Mouse (Mus musculus) midbrain, embryonic 14.5 days (tissue): ENCODE results near the gene G0s2. TPM values are rescaled to one million over a fixed set of nuclear protein-coding genes. Genes with fewer than 3 reads are reported as not detected.

Experiments
- ATAC-seq: fragments of 200-750 bp; cut with Nextera tagmentation; 2 replicates; pipeline ENCODE4 v1.8.0; 2017; ENCODE audit warnings: moderate number of reproducible peaks, moderate library complexity; ENCODE audit not compliant: low FRiP score, low TSS enrichment
- DNase-seq: peaks from one replicate; pipeline ENCODE4 v3.0.0-alpha.2; 2015
- H3K27ac ChIP-seq: fragments of 300-500 bp; sonication (generic); replicated peaks from 2 replicates; pipeline ENCODE4 v1.5.1; 2014; ENCODE audit warnings: mild to moderate bottlenecking, low read depth, low read length, moderate library complexity
- H3K27me3 ChIP-seq: fragments of 300-500 bp; sonication (generic); 2 replicates; pipeline ENCODE4 v1.6.1; 2014; ENCODE audit warnings: low read length, control low read depth, mixed read lengths; ENCODE audit not compliant: control insufficient read depth, insufficient read depth
- H3K36me3 ChIP-seq: fragments of 300-500 bp; sonication (generic); 2 replicates; pipeline ENCODE4 v1.6.1; 2014; ENCODE audit warnings: low read length, control low read depth; ENCODE audit not compliant: control insufficient read depth, insufficient read depth
- H3K4me1 ChIP-seq: fragments of 300-500 bp; sonication (generic); 2 replicates; pipeline ENCODE4 v1.6.1; 2014; ENCODE audit warnings: mild to moderate bottlenecking, antibody characterized with exemption, low read length, control low read depth; ENCODE audit not compliant: control insufficient read depth, insufficient read depth
- H3K4me2 ChIP-seq: fragments of 300-500 bp; sonication (generic); 2 replicates; pipeline ENCODE4 v1.6.1; 2014; ENCODE audit warnings: mild to moderate bottlenecking, low read length, moderate library complexity
- H3K4me3 ChIP-seq: fragments of 300-500 bp; sonication (generic); replicated peaks from 2 replicates; pipeline ENCODE4 v1.5.1; 2014; ENCODE audit warnings: low read depth, low read length
- H3K9ac ChIP-seq: fragments of 300-500 bp; sonication (generic); replicated peaks from 2 replicates; pipeline ENCODE4 v1.6.1; 2014; ENCODE audit warnings: mild to moderate bottlenecking, low read length, moderate library complexity
- H3K9me3 ChIP-seq: fragments of 300-500 bp; sonication (generic); 2 replicates; pipeline ENCODE4 v1.6.1; 2016; ENCODE audit warnings: low read length, control low read depth, mixed read lengths; ENCODE audit not compliant: control insufficient read depth
- WGBS: fragments of 180-500 bp; shearing (Covaris S2); extraction: QIAGEN DNeasy Blood & Tissue Kit; methylation state at CpG from one replicate; pipeline ENCODE4 v1.1.7; 2014; 5-methylcytosine and 5-hydroxymethylcytosine counted together
- polyA plus RNA-seq: library from polyadenylated mRNA; unstranded; fragments of >200 nt; fragmentation: Nextera tagmentation; extraction: Ambion mirVana; gene quantifications from 2 replicates; pipeline ENCODE4 v1.2.1, GENCODE M21; 2014

G0s2 gene
- polyA plus RNA-seq, 1 experiment from 2014 or later = 7.4 TPM

DNA sequence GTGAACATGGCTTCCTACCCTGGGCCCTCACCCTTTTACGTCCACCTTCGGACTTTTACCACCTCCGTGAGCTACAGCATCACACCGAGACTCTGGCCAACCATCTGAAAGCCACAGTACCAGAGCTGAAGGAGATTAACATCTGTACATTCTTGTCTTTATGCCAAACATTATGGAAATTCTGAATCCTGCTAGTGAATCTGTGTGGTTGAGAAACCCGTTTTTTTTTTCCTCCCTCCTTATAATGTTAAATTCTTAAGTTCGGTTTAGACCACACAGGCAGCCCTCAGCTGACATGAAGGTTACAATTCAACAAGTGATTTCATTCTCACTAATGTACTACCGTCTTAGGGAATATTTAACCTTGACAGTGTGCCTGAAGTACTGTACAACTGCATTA is 38.1 kb downstream of the G0s2 start:
- DNase-seq (no peak), ATAC-seq (no peak)
- Histone ChIP-seq H3K27me3 (no peaks in the 10 kb centered on the region), H3K9me3 (no peaks in the 10 kb centered on the region), H3K27ac (no peak overlapping the region), H3K36me3 (no peaks in the 10 kb centered on the region), H3K4me1 (no peaks in the 10 kb centered on the region), H3K9ac (no peak overlapping the region), H3K4me2 (no peak overlapping the region), H3K4me3 (no peak overlapping the region)
- 92% methylated on average over 7 of the region's 7 CpGs for WGBS

DNA sequence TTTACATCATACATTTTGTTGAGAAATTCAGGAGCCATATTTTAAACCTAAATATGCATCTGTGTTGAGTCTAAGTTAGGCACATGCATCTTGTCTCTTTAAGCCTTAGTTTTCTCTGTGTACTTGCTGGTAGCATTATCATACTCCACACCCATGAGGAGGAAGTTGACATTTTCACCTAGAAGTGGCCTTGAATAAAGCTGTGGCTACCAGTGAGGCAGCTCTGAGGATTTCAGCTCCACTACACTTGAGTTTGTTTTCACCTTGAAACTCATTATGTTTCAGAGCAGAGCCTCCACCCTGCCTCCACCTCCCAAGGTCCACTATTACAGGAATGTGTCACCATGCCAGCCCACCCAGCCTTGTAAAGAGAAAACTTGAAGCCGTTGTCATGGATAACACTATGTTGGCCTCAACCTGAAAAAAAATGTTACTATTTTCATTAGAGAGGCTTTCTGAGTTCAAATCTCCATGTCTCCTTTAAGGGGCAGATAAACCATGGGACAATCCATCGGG is 38.8 kb downstream of the G0s2 start:
- DNase-seq (no peak), ATAC-seq (no peak)
- H3K4me3 ChIP-seq = no peak overlapping the region
- H3K36me3 ChIP-seq = no peaks in the 10 kb centered on the region
- 92% methylated on average over 2 of the region's 2 CpGs for WGBS
- H3K4me1 ChIP-seq = no peaks in the 10 kb centered on the region
- H3K27ac ChIP-seq = no peak overlapping the region
- no peaks in the 10 kb centered on the region for H3K27me3 ChIP-seq
- no peaks in the 10 kb centered on the region for H3K9me3 ChIP-seq
- no peak overlapping the region for H3K4me2 ChIP-seq
- no peak overlapping the region for H3K9ac ChIP-seq

DNA sequence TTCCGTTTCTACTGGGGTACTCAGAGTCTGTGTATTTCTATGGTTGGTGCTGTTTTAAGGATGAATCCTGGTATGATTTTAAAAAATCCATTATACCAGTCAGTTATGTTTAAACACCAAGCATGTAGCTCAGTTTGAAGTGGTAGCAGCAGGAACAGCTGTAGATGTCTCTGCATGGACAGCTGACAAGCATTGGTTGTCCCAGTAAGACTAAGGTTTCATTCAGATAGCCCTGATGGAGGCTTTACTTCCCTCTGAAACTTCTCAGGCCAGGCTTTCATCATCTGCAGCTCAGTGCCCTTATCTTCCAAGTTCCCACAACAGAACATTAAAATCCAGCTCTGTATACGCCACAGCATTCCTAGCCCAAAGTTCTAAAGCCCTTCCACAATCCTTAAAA is 40.3 kb downstream of the G0s2 start:
- ATAC-seq (no peak), DNase-seq (no peak)
- no peak overlapping the region for H3K4me3 ChIP-seq
- no peak overlapping the region for H3K27ac ChIP-seq
- no peak overlapping the region for H3K9ac ChIP-seq
- no peak overlapping the region for H3K4me2 ChIP-seq
- H3K27me3 ChIP-seq = no peaks in the 10 kb centered on the region
- no peaks in the 10 kb centered on the region for H3K9me3 ChIP-seq
- no peaks in the 10 kb centered on the region for H3K4me1 ChIP-seq
- WGBS = 89% methylated on average over 2 of the region's 2 CpGs
- H3K36me3 ChIP-seq = no peaks in the 10 kb centered on the region

DNA sequence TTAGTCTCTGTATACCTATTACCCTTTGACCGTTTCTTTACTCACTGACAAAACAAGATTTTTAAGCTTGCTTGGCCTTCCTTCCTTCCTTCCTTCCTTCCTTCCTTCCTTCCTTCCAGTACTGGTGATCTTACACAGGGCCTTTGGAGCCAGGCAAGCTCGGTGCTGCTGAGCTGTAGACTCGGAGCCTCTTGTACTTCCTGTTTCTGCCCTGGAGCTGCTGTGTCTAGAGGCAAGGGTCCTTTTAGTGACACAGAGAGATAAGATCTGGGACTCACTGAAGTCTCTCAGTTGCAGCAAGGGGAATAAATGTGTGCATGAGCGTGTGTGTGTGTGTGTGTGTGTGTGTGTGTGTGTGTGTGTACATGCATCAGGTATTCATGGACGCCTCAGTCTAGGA is 42.1 kb downstream of the G0s2 start:
- Histone ChIP-seq H3K9ac (no peak overlapping the region), H3K27ac (no peak overlapping the region), H3K9me3 (no peaks in the 10 kb centered on the region), H3K36me3 (no peaks in the 10 kb centered on the region), H3K27me3 (no peaks in the 10 kb centered on the region), H3K4me2 (no peak overlapping the region), H3K4me3 (no peak overlapping the region), H3K4me1 (no peaks in the 10 kb centered on the region)
- WGBS = 76% methylated on average over 5 of the region's 5 CpGs
- DNase-seq (no peak), ATAC-seq (no peak)

DNA sequence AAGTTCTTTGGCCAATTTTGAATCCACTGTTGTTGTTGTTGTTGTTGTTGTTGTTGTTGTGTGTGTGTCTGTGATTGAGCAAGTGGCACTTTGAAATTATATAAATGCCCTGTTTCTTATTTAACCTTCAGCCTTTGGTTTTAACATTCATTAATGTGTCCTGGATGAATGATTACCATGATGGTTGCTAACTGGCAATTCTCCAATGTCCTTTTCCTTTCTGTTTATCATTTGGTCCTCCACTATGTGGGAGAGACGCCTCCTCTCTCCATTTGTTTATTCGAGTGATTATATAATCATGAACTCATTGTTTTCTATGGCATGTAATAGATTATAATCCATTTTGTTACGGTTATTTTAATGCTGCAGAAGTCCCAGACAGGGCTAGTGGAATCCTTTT is 42.5 kb downstream of the G0s2 start:
- DNase-seq (no peak), ATAC-seq (no peak)
- Histone ChIP-seq H3K4me3 (no peak overlapping the region), H3K9me3 (no peaks in the 10 kb centered on the region), H3K4me1 (no peaks in the 10 kb centered on the region), H3K27ac (no peak overlapping the region), H3K9ac (no peak overlapping the region), H3K36me3 (no peaks in the 10 kb centered on the region), H3K27me3 (no peaks in the 10 kb centered on the region), H3K4me2 (no peak overlapping the region)
- 82% methylated on average over 3 of the region's 3 CpGs for WGBS

DNA sequence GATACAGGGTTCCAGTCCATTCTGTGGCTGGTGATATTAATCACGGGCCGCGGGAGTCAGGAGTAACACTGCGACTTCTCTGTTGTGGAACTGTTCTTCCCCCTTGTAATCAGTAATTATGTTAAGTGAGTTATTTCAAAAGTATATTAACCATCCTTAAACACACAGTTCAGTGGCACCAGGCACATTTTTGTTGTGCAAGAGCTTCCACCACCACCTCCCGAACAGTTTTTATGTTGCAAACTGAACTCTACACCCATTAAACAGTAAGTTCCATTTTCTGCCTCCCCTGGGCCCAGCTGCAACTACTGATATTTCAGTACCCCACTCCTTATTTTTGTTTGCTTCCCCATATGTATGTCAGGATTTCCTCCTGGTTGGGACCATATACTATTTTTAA is 43.4 kb downstream of the G0s2 start:
- no peaks in the 10 kb centered on the region for H3K36me3 ChIP-seq
- H3K9me3 ChIP-seq = no peaks in the 10 kb centered on the region
- 93% methylated on average over 5 of the region's 5 CpGs for WGBS
- no peak for ATAC-seq
- no peak overlapping the region for H3K4me3 ChIP-seq
- H3K4me2 ChIP-seq = no peak overlapping the region
- H3K9ac ChIP-seq = no peak overlapping the region
- H3K4me1 ChIP-seq = no peaks in the 10 kb centered on the region
- no peak overlapping the region for H3K27ac ChIP-seq
- DNase-seq = no peak
- no peaks in the 10 kb centered on the region for H3K27me3 ChIP-seq

DNA sequence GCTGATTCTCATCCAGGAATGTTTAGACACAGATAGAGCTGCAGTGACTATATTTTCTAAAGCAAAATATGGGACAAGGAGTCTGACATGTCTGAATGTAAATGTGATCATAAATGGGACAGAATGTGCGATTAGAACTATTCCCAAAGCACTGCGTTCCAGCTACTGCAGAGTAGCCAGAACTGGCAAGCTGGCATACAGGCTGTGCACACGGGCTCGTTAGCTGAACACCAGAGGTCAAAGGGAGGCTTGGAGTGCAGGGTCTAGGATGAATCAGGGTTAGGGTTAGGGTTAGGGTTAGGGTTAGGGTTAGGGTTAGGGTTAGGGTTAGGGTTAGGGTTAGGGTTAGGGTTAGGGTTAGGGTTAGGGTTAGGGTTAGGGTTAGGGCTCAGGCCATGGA is 45.5 kb downstream of the G0s2 start:
- Histone ChIP-seq H3K9me3 (no peaks in the 10 kb centered on the region), H3K27ac (no peak overlapping the region), H3K4me2 (no peak overlapping the region), H3K4me3 (no peak overlapping the region), H3K27me3 (no peaks in the 10 kb centered on the region), H3K4me1 (no peaks in the 10 kb centered on the region), H3K36me3 (no peaks in the 10 kb centered on the region), H3K9ac (no peak overlapping the region)
- no peak for ATAC-seq
- no peak for DNase-seq
- 68% methylated on average over 4 of the region's 4 CpGs for WGBS

DNA sequence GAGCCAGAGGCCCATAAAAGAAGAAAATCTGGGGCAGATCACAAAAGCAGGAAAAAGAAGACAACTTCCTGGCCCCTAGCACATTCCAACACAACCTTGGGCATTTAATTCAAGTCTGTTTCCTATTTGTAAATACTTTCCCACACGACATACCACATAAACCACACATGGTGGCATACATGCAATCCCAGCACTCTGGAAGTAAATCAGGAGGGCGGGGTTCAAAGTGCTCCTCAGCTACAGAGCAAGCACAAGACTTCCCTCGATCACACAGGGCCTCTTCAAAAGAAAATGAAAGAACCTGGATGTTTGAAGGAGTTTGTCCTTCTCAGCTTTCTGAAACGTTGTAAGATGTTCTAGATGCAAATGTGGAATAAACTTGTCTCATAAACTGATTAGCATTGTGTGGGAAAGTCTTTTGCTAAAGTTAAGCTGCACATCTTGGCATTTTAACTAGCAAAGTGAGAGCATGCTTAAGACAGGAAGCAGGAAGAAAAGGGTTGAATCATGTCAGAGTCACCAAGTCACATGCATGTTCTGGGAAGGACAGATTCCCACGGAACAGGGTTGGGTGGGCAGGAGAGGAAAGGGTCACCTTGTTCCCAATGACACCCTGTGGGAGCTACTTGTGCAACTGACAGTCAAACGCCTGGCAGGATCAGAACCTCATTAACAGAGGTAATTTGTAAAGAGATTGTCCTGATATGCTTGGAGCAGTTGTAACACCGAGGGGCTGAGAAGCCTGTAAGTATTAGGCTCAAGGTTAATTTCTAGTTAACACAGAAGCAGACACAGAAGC is 46.1 kb downstream of the G0s2 start:
- Histone ChIP-seq H3K27me3 (no peaks in the 10 kb centered on the region), H3K4me1 (no peaks in the 10 kb centered on the region), H3K4me3 (no peak overlapping the region), H3K9me3 (no peaks in the 10 kb centered on the region), H3K4me2 (no peak overlapping the region), H3K9ac (no peak overlapping the region), H3K36me3 (no peaks in the 10 kb centered on the region), H3K27ac (no peak overlapping the region)
- DNase-seq = no peak
- 54% methylated on average over 7 of the region's 7 CpGs for WGBS
- ATAC-seq = no peak

DNA sequence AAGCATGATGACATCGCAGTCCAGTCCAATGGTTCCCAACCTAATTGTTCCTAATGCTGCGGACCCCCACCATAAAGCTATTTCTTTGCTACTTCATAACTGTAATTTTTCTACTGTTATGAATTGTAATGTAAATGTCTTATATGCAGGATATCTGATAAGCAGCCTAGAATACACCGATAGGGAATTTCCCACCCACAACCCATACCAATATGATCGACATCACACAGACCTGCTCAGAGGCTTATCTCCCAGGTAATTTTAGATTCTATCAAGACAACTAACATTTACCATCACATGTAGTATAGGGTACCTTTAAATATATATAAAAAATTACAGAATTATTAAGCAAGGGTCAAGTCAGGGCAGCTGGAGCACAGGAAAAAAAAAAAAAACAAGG is 46.9 kb downstream of the G0s2 start:
- Histone ChIP-seq H3K27ac (no peak overlapping the region), H3K4me1 (no peaks in the 10 kb centered on the region), H3K36me3 (no peaks in the 10 kb centered on the region), H3K9me3 (no peaks in the 10 kb centered on the region), H3K4me2 (no peak overlapping the region), H3K9ac (no peak overlapping the region), H3K27me3 (no peaks in the 10 kb centered on the region), H3K4me3 (no peak overlapping the region)
- 96% methylated on average over 4 of the region's 4 CpGs for WGBS
- ATAC-seq (no peak), DNase-seq (no peak)
